Mouse (Mus musculus) CH12.LX (cell line): ENCODE data around the gene Snrpe. TPM values are rescaled to one million over a fixed set of nuclear protein-coding genes. Genes with fewer than 3 reads are reported as not detected.
A peak's percentile ranks its signal among the peaks of the same experiment; 100 is the strongest.

Experiments
- DNase-seq: peaks from one replicate; pipeline ENCODE4 v3.0.0-alpha.2; 2013; ENCODE audit errors: extremely low read depth
- H3K27ac ChIP-seq: 2 replicates; pipeline ENCODE4 v1.5.1; 2012; ENCODE audit warnings: low read depth, mild to moderate bottlenecking, control low read depth, moderate library complexity; ENCODE audit not compliant: insufficient read depth
- H3K27me3 ChIP-seq: replicated peaks from 2 replicates; pipeline ENCODE3; 2012; ENCODE audit warnings: inconsistent platforms
- H3K36me3 ChIP-seq, 2 experiments: replicated peaks in 1 of 2; 2 replicates each; pipeline versions ENCODE3 to v1.6.1; 2012; ENCODE audit warnings: inconsistent platforms in 1 of 2, low read length in 1 of 2, mild to moderate bottlenecking in 1 of 2, mixed read lengths in 1 of 2, moderate library complexity in 1 of 2; ENCODE audit not compliant: control insufficient read depth in 1 of 2, insufficient read depth in 1 of 2
- H3K4me1 ChIP-seq, 2 experiments: 2 replicates each; pipeline ENCODE4 v1.6.1; 2012; ENCODE audit warnings: inconsistent platforms in 1 of 2, moderate library complexity in 1 of 2; ENCODE audit not compliant: insufficient read depth in 2 of 2, control insufficient read depth in 1 of 2
- H3K4me2 ChIP-seq: 2 replicates; pipeline ENCODE4 v1.6.1; 2012; ENCODE audit warnings: low read depth, mild to moderate bottlenecking, control low read depth; ENCODE audit not compliant: poor library complexity, insufficient read depth, severe bottlenecking
- H3K4me3 ChIP-seq, 3 experiments: fragments of 150-350 bp in 1 of 3; sonication (generic) in 1 of 3; replicated peaks in 1 of 3; 2 replicates each; pipeline versions ENCODE3 to v1.5.1; 2011 to 2012; ENCODE audit warnings: low read depth in 2 of 3, low read length in 2 of 3, mild to moderate bottlenecking in 2 of 3, moderate library complexity in 2 of 3, control low read depth in 1 of 3, improper control_type of control experiment in 1 of 3, inconsistent platforms in 1 of 3, mixed read lengths in 1 of 3; ENCODE audit not compliant: poor library complexity in 1 of 3
- H3K79me2 ChIP-seq: replicated peaks from 2 replicates; pipeline ENCODE4 v1.6.1; 2012; ENCODE audit warnings: mild to moderate bottlenecking, moderate library complexity; ENCODE audit not compliant: control insufficient read depth, poor library complexity, insufficient read depth, severe bottlenecking; ENCODE audit errors: extremely low read depth
- H3K9ac ChIP-seq: 2 replicates; pipeline ENCODE4 v1.6.1; 2012; ENCODE audit warnings: low read depth, mild to moderate bottlenecking, control low read depth, moderate library complexity; ENCODE audit not compliant: insufficient read depth
- H3K9me3 ChIP-seq: replicated peaks from 2 replicates; pipeline ENCODE3; 2012; ENCODE audit warnings: low read length, inconsistent platforms, mixed read lengths
- BHLHE40 ChIP-seq: IDR thresholded peaks from 2 replicates; pipeline ENCODE4 v1.6.1; 2011; ENCODE audit warnings: mild to moderate bottlenecking, low read depth, low read length, improper control_type of control experiment
- CHD1 ChIP-seq: IDR thresholded peaks from 2 replicates; pipeline ENCODE4 v1.6.1; 2012; ENCODE audit warnings: low read depth, low read length, improper control_type of control experiment, inconsistent platforms
- CHD2 ChIP-seq: IDR thresholded peaks from 2 replicates; pipeline ENCODE4 v1.6.1; 2011; ENCODE audit warnings: low read length, improper control_type of control experiment
- CTCF ChIP-seq, 2 experiments: IDR thresholded peaks in 1 of 2; conservative IDR thresholded peaks in 1 of 2; 2 replicates each; pipeline ENCODE4 v1.5.1; 2011 to 2012; ENCODE audit warnings: low read depth in 2 of 2, low read length in 2 of 2, improper control_type of control experiment in 1 of 2, inconsistent platforms in 1 of 2, mild to moderate bottlenecking in 1 of 2, moderate library complexity in 1 of 2
- E2F4 ChIP-seq: IDR thresholded peaks from 2 replicates; pipeline ENCODE4 v1.6.1; 2011; ENCODE audit warnings: low read depth, low read length, improper control_type of control experiment; ENCODE audit not compliant: insufficient replicate concordance
- ELF1 ChIP-seq: IDR thresholded peaks from 2 replicates; pipeline ENCODE4 v1.6.1; 2014; ENCODE audit warnings: low read depth, mild to moderate bottlenecking, inconsistent platforms, low read length, improper control_type of control experiment
- EP300 ChIP-seq: IDR thresholded peaks from 2 replicates; pipeline ENCODE4 v1.6.1; 2011; ENCODE audit warnings: low read length, improper control_type of control experiment
- ETS1 ChIP-seq: conservative IDR thresholded peaks from 2 replicates; pipeline ENCODE4 v1.6.1; 2012; ENCODE audit warnings: low read depth, mild to moderate bottlenecking, inconsistent platforms, low read length, improper control_type of control experiment, moderate library complexity
- GABPA ChIP-seq: IDR thresholded peaks from 2 replicates; pipeline ENCODE4 v1.6.1; 2012; ENCODE audit warnings: low read depth, low read length, improper control_type of control experiment, inconsistent platforms; ENCODE audit not compliant: insufficient replicate concordance
- HCFC1 ChIP-seq: IDR thresholded peaks from 2 replicates; pipeline ENCODE4 v1.6.1; 2012; ENCODE audit warnings: low read depth, mild to moderate bottlenecking, inconsistent platforms, low read length, improper control_type of control experiment
- IRF4 ChIP-seq: IDR thresholded peaks from 2 replicates; pipeline ENCODE4 v1.6.1; 2014; ENCODE audit warnings: low read depth, mild to moderate bottlenecking, inconsistent platforms, low read length, improper control_type of control experiment
- JUN ChIP-seq: IDR thresholded peaks from 2 replicates; pipeline ENCODE4 v1.6.1; 2011; ENCODE audit warnings: low read depth, mild to moderate bottlenecking, low read length, improper control_type of control experiment, moderate library complexity; ENCODE audit not compliant: insufficient read depth
- JUND ChIP-seq: conservative IDR thresholded peaks from 2 replicates; pipeline ENCODE4 v1.6.1; 2011; ENCODE audit warnings: low read depth, low read length, improper control_type of control experiment
- KAT2A ChIP-seq: IDR thresholded peaks from 2 replicates; pipeline ENCODE4 v1.6.1; 2012; ENCODE audit warnings: low read length, improper control_type of control experiment, inconsistent platforms; ENCODE audit not compliant: insufficient replicate concordance
- MAFK ChIP-seq: IDR thresholded peaks from 2 replicates; pipeline ENCODE4 v1.6.1; 2011; ENCODE audit warnings: low read length, improper control_type of control experiment; ENCODE audit not compliant: insufficient replicate concordance
- MAX ChIP-seq: IDR thresholded peaks from 2 replicates; pipeline ENCODE4 v1.6.1; 2011; ENCODE audit warnings: low read length, improper control_type of control experiment
- MAZ ChIP-seq: IDR thresholded peaks from 2 replicates; pipeline ENCODE4 v1.6.1; 2012; ENCODE audit warnings: low read depth, mild to moderate bottlenecking, inconsistent platforms, low read length, improper control_type of control experiment, moderate library complexity
- MEF2A ChIP-seq: IDR thresholded peaks from 2 replicates; pipeline ENCODE4 v1.6.1; 2014; ENCODE audit warnings: low read depth, mild to moderate bottlenecking, inconsistent platforms, low read length, improper control_type of control experiment, borderline replicate concordance
- MXI1 ChIP-seq: IDR thresholded peaks from 2 replicates; pipeline ENCODE4 v1.6.1; 2011; ENCODE audit warnings: mild to moderate bottlenecking, low read depth, low read length, improper control_type of control experiment
- MYC ChIP-seq: IDR thresholded peaks from 2 replicates; pipeline ENCODE4 v1.6.1; 2011; ENCODE audit warnings: low read depth, mild to moderate bottlenecking, improper control_type of control experiment, low read length
- NELFE ChIP-seq: IDR thresholded peaks from 2 replicates; pipeline ENCODE4 v1.6.1; 2011; ENCODE audit warnings: low read depth, low read length, improper control_type of control experiment
- NRF1 ChIP-seq: IDR thresholded peaks from 2 replicates; pipeline ENCODE4 v1.6.1; 2014; ENCODE audit warnings: low read depth, mild to moderate bottlenecking, inconsistent platforms, low read length, improper control_type of control experiment, moderate library complexity
- PAX5 ChIP-seq: IDR thresholded peaks from 2 replicates; pipeline ENCODE4 v1.6.1; 2012; ENCODE audit warnings: low read length, inconsistent platforms, mixed read lengths
- POLR2A ChIP-seq: IDR thresholded peaks from 2 replicates; pipeline ENCODE4 v1.6.1; 2011; ENCODE audit warnings: low read depth, mild to moderate bottlenecking, improper control_type of control experiment, low read length
- POLR2AphosphoS2 ChIP-seq: IDR thresholded peaks from 2 replicates; pipeline ENCODE4 v1.6.1; 2011; ENCODE audit warnings: low read depth, low read length, improper control_type of control experiment
- RAD21 ChIP-seq: IDR thresholded peaks from 2 replicates; pipeline ENCODE4 v1.6.1; 2011; ENCODE audit warnings: low read depth, mild to moderate bottlenecking, low read length, improper control_type of control experiment, moderate library complexity
- RCOR1 ChIP-seq: conservative IDR thresholded peaks from 2 replicates; pipeline ENCODE4 v1.6.1; 2012; ENCODE audit warnings: low read depth, mild to moderate bottlenecking, inconsistent platforms, low read length, improper control_type of control experiment
- SIN3A ChIP-seq: IDR thresholded peaks from 2 replicates; pipeline ENCODE4 v1.6.1; 2012; ENCODE audit warnings: low read length, improper control_type of control experiment, inconsistent platforms
- SMC3 ChIP-seq: IDR thresholded peaks from 2 replicates; pipeline ENCODE4 v1.6.1; 2011; ENCODE audit warnings: low read depth, low read length, improper control_type of control experiment
- TBP ChIP-seq: conservative IDR thresholded peaks from 2 replicates; pipeline ENCODE4 v1.6.1; 2011; ENCODE audit warnings: low read depth, low read length, improper control_type of control experiment
- TCF12 ChIP-seq: IDR thresholded peaks from 2 replicates; pipeline ENCODE4 v1.6.1; 2014; ENCODE audit warnings: low read depth, mild to moderate bottlenecking, inconsistent platforms, low read length, improper control_type of control experiment
- UBTF ChIP-seq: IDR thresholded peaks from 2 replicates; pipeline ENCODE4 v1.6.1; 2012; ENCODE audit warnings: low read depth, mild to moderate bottlenecking, inconsistent platforms, low read length, improper control_type of control experiment, moderate library complexity
- USF1 ChIP-seq: IDR thresholded peaks from 2 replicates; pipeline ENCODE4 v1.6.1; 2014; ENCODE audit warnings: low read depth, mild to moderate bottlenecking, inconsistent platforms, low read length, improper control_type of control experiment
- USF2 ChIP-seq: conservative IDR thresholded peaks from 2 replicates; pipeline ENCODE4 v1.6.1; 2011; ENCODE audit warnings: low read depth, low read length, improper control_type of control experiment
- ZC3H11A ChIP-seq: IDR thresholded peaks from 2 replicates; pipeline ENCODE4 v1.6.1; 2012; ENCODE audit warnings: low read depth, mild to moderate bottlenecking, inconsistent platforms, low read length, improper control_type of control experiment
- ZKSCAN1 ChIP-seq: IDR thresholded peaks from 2 replicates; pipeline ENCODE4 v1.6.1; 2012; ENCODE audit warnings: low read depth, inconsistent platforms, low read length, improper control_type of control experiment, borderline replicate concordance
- ZMIZ1 ChIP-seq: IDR thresholded peaks from 2 replicates; pipeline ENCODE4 v1.6.1; 2012; ENCODE audit warnings: low read depth, mild to moderate bottlenecking, inconsistent platforms, low read length, improper control_type of control experiment
- ZNF384 ChIP-seq: IDR thresholded peaks from 2 replicates; pipeline ENCODE4 v1.6.1; 2012; ENCODE audit warnings: low read depth, low read length, improper control_type of control experiment, inconsistent platforms
- dilution Hi-C: fragments of 300-500 bp; cut with MboI; formaldehyde crosslinking; loops from 2 replicates; pipeline ENCODE4 v1.14.3; 2020; ENCODE audit warnings: low sequenced_read_pairs; ENCODE audit not compliant: extremely low pct_unique_long_range_greater_than_20kb, extremely low pct_ligation_motif_present
- in situ Hi-C: fragments of 300-500 bp; cut with MboI; formaldehyde crosslinking; loops from 3 replicates; pipeline ENCODE4 v1.14.3; 2019; ENCODE audit warnings: low sequenced_read_pairs, low pct_ligation_motif_present, low pct_unique_long_range_greater_than_20kb, mixed read lengths
- polyA plus RNA-seq: library from polyadenylated mRNA; unstranded; fragments of >175 nt; gene quantifications from 2 replicates; pipeline ENCODE4 v1.2.1, GENCODE M21; 2012; ENCODE audit warnings: low read depth; ENCODE audit not compliant: insufficient read length
- total RNA-seq, 2 experiments: library from RNA; depleted of rRNA; stranded (reverse); fragments of 300-350 nt in 1 of 2; fragments of >200 nt in 1 of 2; gene quantifications; 2 replicates each; pipeline ENCODE4 v1.2.3; 2012 to 2014

Snrpe gene
- total RNA-seq (2012; rRNA removed) (405 and 498 TPM in 2 replicates), total RNA-seq (2014; rRNA removed) (877 and 995 TPM in 2 replicates), polyA plus RNA-seq (417 and 508 TPM in 2 replicates)

GRCm38 (mm10) chr1:133609771-133610502 lies at the start of gene Snrpe:
Gene Snrpe, minus strand, starts transcription at chr1:133610291.
- Histone ChIP-seq H3K27ac (peak within 1 kb of the TSS; percentile 66), H3K4me2 (peak within 1 kb of the TSS; percentile 97), H3K9ac (peak within 1 kb of the TSS; percentile 89), H3K79me2 (peaks cover 32% of the 10 kb centered on the region), H3K36me3 (peaks cover 26 to 41% of the 10 kb centered on the region in 2 experiments), H3K27me3 (no peaks in the 10 kb centered on the region), H3K4me3 (peak within 1 kb of the TSS; percentile 71 to 91 (median 84)), H3K4me1 (peaks cover 0 to 30% of the 10 kb centered on the region in 2 experiments; a peak in 3 of 4 replicates), H3K9me3 (no peaks in the 10 kb centered on the region)
- TF ChIP-seq USF1 = no peak
- no peak for TF ChIP-seq POLR2AphosphoS2
- no peak for TF ChIP-seq MAFK
- TF ChIP-seq RCOR1 = no peak
- TF ChIP-seq USF2 = no peak
- TF ChIP-seq JUND = no peak
- 0 out of 2 replicates have a peak, but pooled peaks have one; percentile 22 for TF ChIP-seq E2F4
- TF ChIP-seq MAZ = no peak
- no peak for TF ChIP-seq CHD1
- TF ChIP-seq ZKSCAN1 = no peak
- peak; percentile 58; the same call in 1 of the 2 replicates for TF ChIP-seq MEF2A
- 0 out of 2 replicates have a peak, but pooled peaks have one; percentile 29 for TF ChIP-seq ZMIZ1
- TF ChIP-seq KAT2A = peak; percentile 86; the same call in 1 of the 2 replicates
- peak; percentile 77; the same call in 1 of the 2 replicates for TF ChIP-seq TBP
- TF ChIP-seq SMC3 = peak; percentile 87
- no peak for TF ChIP-seq JUN
- TF ChIP-seq MYC = no peak
- TF ChIP-seq UBTF = 0 out of 2 replicates have a peak, but pooled peaks have one; percentile 60
- TF ChIP-seq ELF1 = peak; percentile 97
- peak; percentile 75; the same call in 1 of the 2 replicates for TF ChIP-seq MAX
- peak; percentile 83 for TF ChIP-seq SIN3A
- no peak for TF ChIP-seq ETS1
- TF ChIP-seq GABPA = peak; percentile 75; the same call in 1 of the 2 replicates
- peak; percentile 80 for TF ChIP-seq TCF12
- peak; percentile 68 to 98 for TF ChIP-seq CTCF (conservative IDR thresholded peaks at IDR 0.05 in 1 of 2, IDR thresholded peaks at IDR 0.05 in 1 of 2; ENCODE audit: low read depth in 2 of 2, low read length in 2 of 2)
- TF ChIP-seq NRF1 = peak; percentile 65
- no peak; the same call in 1 of the 2 replicates for TF ChIP-seq IRF4
- TF ChIP-seq PAX5 = no peak
- peak; percentile 76 for TF ChIP-seq MXI1
- peak; percentile 50; the same call in 1 of the 2 replicates for TF ChIP-seq CHD2
- TF ChIP-seq POLR2A = peak; percentile 90
- no peak for TF ChIP-seq ZNF384
- TF ChIP-seq RAD21 = peak; percentile 94
- peak; percentile 80 for TF ChIP-seq NELFE
- no peak for TF ChIP-seq ZC3H11A
- TF ChIP-seq EP300 = no peak
- TF ChIP-seq BHLHE40 = no peak
- peak; percentile 93 for TF ChIP-seq HCFC1
- in situ Hi-C loops = loop anchor here (5.0 to 25.0 kb wide), 3 partner anchors 223 to 423 kb away; partner anchors contain the start of gene Kiss1
- peak; percentile 99 for DNase-seq
- dilution Hi-C loops = no loop called here
